Mouse (Mus musculus) gastrocnemius, postnatal 25 days (tissue): ENCODE measurements around the gene Rph3a. TPM values are rescaled to one million over a fixed set of nuclear protein-coding genes. Genes with fewer than 3 reads are reported as not detected.
"Not testable (repeated sequence)": the region's sequence is repeated elsewhere in the genome, so short reads cannot be mapped to it uniquely, and the experiment has no call there.

Experiments
- DNase-seq: peaks from one replicate; pipeline ENCODE4 v3.0.0; 2022
- total RNA-seq, 2 experiments: library from RNA; stranded (reverse); gene quantifications; 1 replicate in 1 of 2; 2 replicates in 1 of 2; pipeline ENCODE4 v1.2.3; 2021

The Rph3a gene
- total RNA-seq, 2 experiments from 2014 or later, result 0.11 TPM; not detected in 1

DNA sequence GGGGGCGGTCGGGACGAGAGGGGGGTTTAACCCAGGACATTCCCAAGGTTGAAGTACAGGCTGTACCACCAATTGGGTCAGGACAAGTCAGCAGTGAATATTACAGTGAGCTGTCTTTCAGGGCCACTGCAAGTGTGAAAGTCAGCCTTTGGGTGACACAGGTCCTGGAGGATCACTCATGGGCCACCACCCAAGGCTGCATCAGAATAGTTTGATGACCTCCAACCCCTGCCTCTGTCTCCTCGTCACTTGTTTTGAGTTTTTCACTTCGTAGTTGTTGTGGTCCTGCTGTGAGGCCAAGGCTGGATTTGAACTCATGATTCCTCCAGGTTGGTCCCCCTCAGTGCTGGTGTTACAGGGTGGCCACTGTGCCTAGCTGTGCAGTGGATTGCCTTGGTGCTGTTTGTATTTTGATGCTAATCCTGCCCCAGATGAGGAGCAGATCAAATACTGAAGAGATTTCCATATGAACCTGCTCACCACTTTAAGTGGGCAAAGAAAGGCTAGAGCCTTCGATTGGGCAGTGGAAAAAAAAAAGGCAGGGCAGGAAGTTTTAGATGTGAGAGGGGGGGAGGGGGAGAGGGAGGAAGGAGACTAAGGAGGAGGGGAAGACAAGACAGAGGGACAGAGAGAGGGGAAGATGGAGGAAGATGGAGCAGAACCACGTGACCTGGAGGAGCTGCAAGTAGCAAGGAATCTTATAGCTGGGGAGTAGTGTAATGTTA lies 101.5 kb downstream of the Rph3a start:
- DNase-seq, result no peak

DNA sequence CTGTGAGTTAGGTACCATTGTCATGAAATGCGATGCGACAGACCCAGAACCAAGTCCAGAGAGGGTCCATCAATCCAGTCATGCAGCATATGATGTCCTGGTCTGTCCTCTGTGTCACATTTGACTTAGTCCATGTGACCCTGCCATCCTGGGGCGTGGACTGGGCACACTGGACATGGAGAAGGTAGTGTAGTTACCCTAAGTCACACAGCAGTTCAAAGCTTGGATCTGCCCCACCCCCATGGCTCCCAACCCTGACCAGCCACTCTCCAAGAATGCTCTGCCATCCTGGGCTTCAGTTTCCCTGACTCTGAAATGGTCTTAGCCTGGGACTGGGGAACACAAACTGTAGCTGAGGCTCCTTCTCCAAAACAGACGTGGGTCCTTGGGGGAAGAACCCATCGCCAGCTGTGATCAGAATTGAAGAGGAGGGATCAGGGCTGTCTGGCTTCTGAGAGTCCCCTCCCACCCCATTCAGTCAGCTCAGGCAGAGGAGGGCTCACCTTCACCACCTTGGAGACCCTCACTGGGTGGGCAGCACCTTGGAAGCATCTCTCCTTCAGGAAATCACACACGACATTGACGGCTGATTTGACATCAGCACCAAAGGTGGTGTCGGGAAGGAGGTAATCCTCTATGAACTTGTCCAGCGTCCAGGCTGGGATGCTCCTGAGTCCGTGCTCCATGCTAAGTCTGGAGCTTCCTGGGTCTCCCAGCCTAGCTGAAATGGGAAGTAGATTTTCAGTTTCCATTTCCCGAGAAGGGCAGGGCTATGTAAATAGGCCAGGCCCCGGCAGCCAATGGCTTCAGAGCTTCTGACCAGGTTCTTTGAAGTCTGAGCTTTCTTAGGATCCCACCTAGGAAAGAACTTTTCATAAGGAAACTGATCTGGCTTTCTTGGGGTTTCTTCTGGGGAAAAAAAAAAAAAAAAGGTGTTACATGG lies 102.8 kb downstream of the Rph3a start, which contains the start of gene Oas1a:
Oas1a (minus strand) TSS at position 731 of the 943 bp plus-strand sequence.
- DNase-seq, result not testable (repeated sequence)

DNA sequence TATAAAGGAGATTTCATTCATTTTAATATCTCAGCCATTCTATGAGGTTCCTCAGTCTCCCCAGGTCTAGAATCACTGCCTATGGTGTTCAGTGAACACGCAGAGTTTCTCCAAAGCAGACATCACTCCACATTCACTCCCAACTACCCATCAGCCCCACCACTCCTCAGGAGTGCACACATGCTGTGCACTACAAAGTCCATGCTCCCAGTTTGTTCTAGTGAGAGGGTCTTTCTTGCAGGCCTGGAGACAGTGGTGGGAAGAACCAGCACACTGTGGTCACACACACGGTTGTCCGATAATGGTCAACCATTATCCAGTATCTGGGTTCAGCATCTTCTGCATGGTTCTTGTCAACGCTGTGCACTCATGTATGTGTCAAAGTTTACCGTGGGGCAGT lies 107.8 kb downstream of the Rph3a start:
- no peak for DNase-seq

DNA sequence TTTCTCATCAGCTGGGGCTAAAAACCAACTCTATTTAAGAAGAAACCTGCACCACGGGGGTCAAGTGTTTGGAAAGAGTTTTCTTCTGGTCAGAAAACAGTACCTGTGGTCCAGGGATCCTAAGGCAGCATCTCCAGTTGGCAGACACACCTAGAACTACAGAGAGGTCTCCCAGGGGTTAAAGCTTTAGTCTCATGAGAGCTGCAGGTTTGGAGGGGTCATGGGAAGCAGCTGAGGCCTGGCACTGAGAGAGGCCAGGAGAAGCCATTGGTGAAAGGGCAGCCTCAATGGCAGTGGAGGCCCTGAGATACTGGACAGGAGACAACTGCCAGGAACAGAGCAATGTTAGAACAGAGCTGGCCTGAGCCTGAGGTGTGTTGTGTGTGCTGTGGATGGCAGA lies 109.2 kb downstream of the Rph3a start:
- DNase-seq, result no peak

DNA sequence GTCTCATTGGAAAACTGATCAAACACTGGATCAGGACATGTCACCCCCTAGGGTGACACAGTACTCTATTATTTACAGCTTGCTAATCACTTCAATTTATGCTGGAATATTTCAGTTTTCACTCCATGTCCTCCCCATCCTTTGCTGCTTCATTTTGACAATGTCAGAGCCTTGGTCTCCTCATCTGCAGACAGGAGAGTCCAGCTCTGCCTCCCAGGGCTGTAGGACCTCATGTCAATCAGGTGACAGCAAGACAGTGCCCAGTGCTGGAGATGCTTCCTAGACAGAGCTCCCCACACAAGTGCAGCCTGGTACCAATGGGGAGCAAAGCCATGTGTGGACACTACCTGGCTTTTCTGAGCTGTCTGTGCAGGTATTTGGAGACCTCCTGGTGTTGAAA lies 111.2 kb downstream of the Rph3a start:
- DNase-seq, result no peak

DNA sequence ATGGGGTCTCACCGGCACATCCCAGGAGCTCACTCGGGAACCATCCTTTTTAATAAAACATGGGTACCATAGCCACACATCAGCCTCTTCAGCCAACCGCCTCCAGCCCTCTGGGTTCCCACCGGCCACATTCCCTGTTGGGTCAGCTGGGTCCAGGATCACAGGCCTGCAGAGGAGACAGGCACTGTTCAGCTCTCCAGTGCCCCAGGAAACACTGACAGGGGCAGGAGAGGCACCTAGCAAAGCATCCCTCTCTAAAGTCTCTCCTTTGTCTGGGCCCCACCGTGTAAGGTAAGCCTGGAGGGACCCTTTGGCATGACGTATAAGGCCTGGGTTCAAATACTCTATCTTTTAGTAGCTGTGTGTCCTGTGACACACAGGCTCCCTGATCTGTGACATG lies 111.6 kb downstream of the Rph3a start:
- DNase-seq, result no peak

DNA sequence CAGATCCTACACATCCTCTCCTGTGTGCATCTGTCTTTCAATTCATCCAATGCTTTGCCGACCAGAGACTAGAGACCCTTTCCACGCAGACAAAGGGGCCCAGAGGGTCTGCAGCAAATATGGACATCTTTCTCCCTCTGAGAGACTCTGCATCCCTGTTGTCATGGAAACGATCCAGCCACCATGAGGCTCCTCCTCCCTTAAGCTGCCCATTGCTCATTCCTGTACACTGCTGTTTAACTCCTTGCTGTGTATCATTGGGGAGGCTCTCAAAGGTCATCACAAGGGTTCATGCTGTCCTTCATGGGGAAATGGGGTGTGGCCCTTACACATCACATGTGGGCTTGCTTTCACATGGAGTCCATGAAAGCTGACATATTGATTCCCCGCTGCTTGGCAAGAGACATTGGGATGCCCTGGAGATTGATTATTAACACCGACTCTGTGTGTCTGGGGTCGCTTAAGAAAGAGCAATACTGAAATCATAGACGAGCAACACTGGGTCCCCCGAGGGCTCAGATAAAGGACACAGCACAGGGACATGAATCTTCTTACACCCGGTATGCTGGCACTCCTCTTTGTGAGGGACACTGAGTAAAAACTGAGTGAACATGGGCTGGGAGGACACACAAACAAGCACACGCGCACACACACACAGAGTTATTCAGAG lies 114.5 kb downstream of the Rph3a start:
- no peak for DNase-seq

DNA sequence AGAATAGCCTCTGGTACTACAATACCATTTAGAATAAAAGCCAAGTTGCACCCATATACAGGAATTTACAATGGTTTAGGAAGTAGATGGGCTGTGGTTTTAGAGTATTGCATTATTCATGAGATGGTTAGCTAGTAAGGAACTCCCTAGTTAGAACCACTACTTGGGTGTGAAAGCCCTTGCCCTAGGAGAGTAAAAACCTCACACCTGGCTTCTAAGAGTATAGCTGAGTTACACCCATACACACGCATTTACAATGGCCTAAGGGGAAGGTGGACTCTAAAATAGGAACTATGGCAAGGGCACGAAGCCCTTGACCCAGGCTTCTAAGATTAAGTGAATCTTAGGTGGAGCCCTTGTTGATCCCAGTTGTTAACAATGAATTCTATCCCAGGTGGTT lies 115.2 kb downstream of the Rph3a start:
- DNase-seq, result not testable (repeated sequence)

DNA sequence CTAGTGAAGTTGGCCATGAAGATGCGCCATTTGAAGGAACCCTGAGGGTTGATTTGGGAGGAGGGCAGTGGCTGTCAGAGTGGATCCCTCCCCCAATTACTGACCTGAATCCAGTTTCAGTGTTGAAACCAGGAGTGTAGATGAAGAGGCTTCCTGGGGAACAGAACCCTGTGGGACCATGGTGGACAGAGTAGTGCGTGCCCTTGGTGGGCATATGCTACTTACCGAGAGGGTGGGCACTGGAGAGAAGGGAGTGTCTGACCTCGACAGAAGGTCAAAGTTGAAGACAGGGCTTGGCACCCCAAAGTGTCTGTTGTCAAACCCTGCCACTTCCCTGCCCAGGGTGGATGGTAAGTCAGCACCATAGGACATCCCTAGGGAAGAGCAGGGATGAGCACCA lies 116.0 kb downstream of the Rph3a start:
- DNase-seq, result not testable (repeated sequence)

DNA sequence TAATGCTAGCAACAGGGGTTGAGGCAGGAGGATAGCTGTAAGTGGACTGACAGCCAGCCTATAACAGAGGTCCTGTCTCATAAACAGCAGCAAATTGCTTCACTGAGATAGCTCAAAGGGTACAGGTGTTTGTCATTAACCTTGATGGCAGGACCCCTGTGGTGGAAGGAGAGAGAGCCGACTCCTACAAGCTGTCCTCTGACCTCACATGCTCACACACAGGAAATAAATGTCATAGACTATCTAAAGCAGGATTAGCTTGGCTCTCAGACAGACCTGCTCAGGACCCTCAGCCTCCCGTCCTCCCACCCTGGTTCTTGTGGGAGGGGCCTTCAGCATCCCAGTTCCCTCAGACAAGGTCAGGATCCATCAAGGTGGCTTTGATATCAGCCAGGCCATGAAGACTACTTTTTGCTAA lies 117.6 kb downstream of the Rph3a start:
- DNase-seq, result no peak

DNA sequence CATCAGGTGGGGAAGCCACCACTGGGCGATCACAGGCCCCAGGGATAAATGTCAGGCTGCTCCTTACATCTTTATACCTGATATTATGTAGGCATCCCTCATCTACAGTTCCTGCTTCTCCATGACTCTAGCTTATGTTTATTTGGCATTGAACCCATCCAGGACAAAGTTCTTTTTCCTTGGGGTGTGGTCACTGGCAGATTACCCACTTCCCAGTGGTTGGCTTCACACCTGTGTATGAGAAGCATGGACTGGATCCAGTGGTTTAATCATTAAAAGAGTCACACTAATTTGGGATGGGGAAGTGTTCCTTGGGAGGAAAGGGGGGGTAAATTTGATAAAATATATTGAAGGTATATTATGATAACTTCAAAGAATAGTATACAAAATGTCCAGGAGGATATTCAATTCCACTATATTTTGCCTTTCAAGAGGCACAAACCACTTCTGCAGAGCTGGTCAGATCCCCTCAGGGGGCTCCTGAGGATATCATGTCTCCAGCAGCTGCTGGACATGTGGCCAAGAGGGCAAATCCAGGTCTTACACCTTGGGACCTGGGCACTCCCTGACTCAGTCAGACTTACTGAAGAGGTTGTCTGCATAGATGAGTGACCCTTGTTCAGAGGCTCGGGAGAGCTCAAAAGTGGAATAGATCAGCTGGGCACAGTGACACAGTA lies 118.2 kb downstream of the Rph3a start:
- DNase-seq, result not testable (repeated sequence)

DNA sequence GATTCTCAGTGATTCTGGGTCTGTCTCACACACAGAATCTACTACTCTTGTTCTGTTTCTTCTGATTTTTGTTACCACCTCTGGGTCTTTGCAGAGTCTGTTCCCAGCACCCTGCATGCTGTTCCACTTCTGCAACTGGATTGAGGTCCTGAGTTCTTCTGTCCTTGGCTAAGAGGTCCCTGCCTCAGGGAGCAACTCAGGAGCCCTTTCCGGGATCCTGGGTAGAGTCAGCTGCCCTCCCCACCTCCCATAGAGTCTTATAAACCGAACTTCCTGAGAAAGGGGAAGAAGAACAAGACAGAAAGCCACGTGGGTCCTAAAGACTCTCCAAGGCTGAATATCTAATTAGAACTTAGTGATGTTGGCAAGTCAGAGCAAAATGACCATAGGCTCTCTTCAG lies 118.9 kb downstream of the Rph3a start:
- DNase-seq, result no peak

Other genes with a start within 250 kb of the Rph3a start
- not detected for gene Oas3, start 232.4 kb downstream of the Rph3a start, total RNA-seq
- gene Oas1e, start 214.6 kb downstream of the Rph3a start, total RNA-seq, result not detected
- not detected for gene Oas1c, start 197.6 kb downstream of the Rph3a start, total RNA-seq
- gene Oas1f, start 162.7 kb downstream of the Rph3a start, total RNA-seq, result not detected
- gene Oas1h, start 148.7 kb downstream of the Rph3a start, total RNA-seq, result not detected
- not detected for gene Oas1g, start 122.5 kb downstream of the Rph3a start, total RNA-seq
- under 1 TPM in 1 of 2 experiments, not detected in 1; 0.24 TPM for gene Oas1a, start 102.6 kb downstream of the Rph3a start, total RNA-seq
- not detected for gene Oas1d, start 95.6 kb downstream of the Rph3a start, total RNA-seq
- gene Ptpn11, start 181.3 kb upstream of the Rph3a start, total RNA-seq, result 10 to 100 TPM; 65.5 to 75.5 TPM
- 100 to 1,000 TPM; 444 to 447 TPM for gene Rpl6, start 194.4 kb upstream of the Rph3a start, total RNA-seq
- 10 to 100 TPM; 11.7 TPM for gene Hectd4, start 210.1 kb upstream of the Rph3a start, total RNA-seq